Comparison of ENCODE assay signal across 28 mouse cellular contexts in genomic region chr7:95254913-95255312, GRCm38 (mm10).
A peak's percentile ranks its signal among the peaks of the same experiment; 100 is the strongest.
DNase-seq lines count a peak whose midpoint lies in the region; ATAC-seq and TF ChIP-seq lines count a peak whose summit lies in the region.
"Had no signal": no experiment of that assay in that cellular context is flagged by ENCODE, and none has a peak within 500 bp of the region (broad histone marks: within the 10 kb centered on the region; RNA-seq: fewer than 3 reads in every experiment).

No protein-coding gene starts in this region.

- no peak for DNase-seq in forebrain, embryonic 10.5 days (ENCODE audit: extremely low spot score, low spot score)
- DNase-seq in midbrain, embryonic 14.5 days, result peak; percentile 2
- peak; percentile 61 for DNase-seq in brain, embryonic 18.5 days (ENCODE audit: low read depth, low spot score)
- DNase-seq in layer of hippocampus, adult 18-20 months (ENCODE audit: low spot score in 2 of 2), result no peak
- DNase-seq: adrenal gland, postnatal 10 days; adrenal gland, postnatal 36 days; cerebellum, adult 11-12 months; cerebellum, adult 8-10 months; cerebellum, postnatal 10 days; cerebellum, postnatal 36 days; embryo, embryonic 11 days; gastrocnemius, postnatal 25 days; heart, adult 18-20 months; heart, postnatal 10 days; heart, postnatal 36 days had no signal

- H3K79me2 ChIP-seq in myocyte (ENCODE audit: control insufficient read depth, insufficient read depth), result no peaks in the 10 kb centered on the region

- H3K9ac ChIP-seq in forebrain, embryonic 13.5 days, result no peak overlapping the region
- H3K9ac ChIP-seq in midbrain, embryonic 14.5 days (replicated peaks; ENCODE audit: low read length), result no peak overlapping the region
- H3K9ac ChIP-seq in midbrain, embryonic 13.5 days (replicated peaks), result no peak overlapping the region
- H3K9ac ChIP-seq in neural tube, embryonic 15.5 days (replicated peaks), result no peak overlapping the region
- H3K9ac ChIP-seq: embryonic facial prominence, embryonic 13.5 days; heart, embryonic 12.5 days; heart, embryonic 15.5 days; hindbrain, embryonic 14.5 days had no signal

- no peak overlapping the region for H3K4me2 ChIP-seq in forebrain, embryonic 13.5 days
- H3K4me2 ChIP-seq in midbrain, embryonic 14.5 days (ENCODE audit: low read length), result no peak overlapping the region
- H3K4me2 ChIP-seq in midbrain, embryonic 13.5 days (replicated peaks), result no peak overlapping the region
- H3K4me2 ChIP-seq in myocyte (ENCODE audit: low read depth), result peak overlapping the region; percentile 24
- no peak overlapping the region for H3K4me2 ChIP-seq in neural tube, embryonic 15.5 days
- H3K4me2 ChIP-seq: embryonic facial prominence, embryonic 13.5 days; heart, embryonic 12.5 days; heart, embryonic 15.5 days; hindbrain, embryonic 14.5 days had no signal

- ATAC-seq in forebrain, embryonic 13.5 days, result peak; percentile 60
- ATAC-seq in midbrain, embryonic 14.5 days (ENCODE audit: low FRiP score, low TSS enrichment), result no peak
- ATAC-seq in midbrain, embryonic 13.5 days, result no peak
- no peak for ATAC-seq in neural tube, embryonic 15.5 days (ENCODE audit: low FRiP score)
- ATAC-seq: hindbrain, postnatal 0 days; inflammation-experienced regulatory T-cells, adult 6 months had no signal

- no peak overlapping the region for H3K4me3 ChIP-seq in forebrain, embryonic 13.5 days
- no peak overlapping the region for H3K4me3 ChIP-seq in forebrain, embryonic 10.5 days
- no peak overlapping the region for H3K4me3 ChIP-seq in midbrain, embryonic 14.5 days (replicated peaks; ENCODE audit: low read depth, low read length)
- no peak overlapping the region for H3K4me3 ChIP-seq in midbrain, embryonic 13.5 days (replicated peaks)
- no peak overlapping the region for H3K4me3 ChIP-seq in myocyte
- H3K4me3 ChIP-seq in neural tube, embryonic 15.5 days (replicated peaks), result no peak overlapping the region
- H3K4me3 ChIP-seq: embryonic facial prominence, embryonic 10.5 days; embryonic facial prominence, embryonic 13.5 days; erythroblast, embryonic 14.5 days; heart, embryonic 12.5 days; heart, embryonic 15.5 days had no signal

- no peaks in the 10 kb centered on the region for H3K4me1 ChIP-seq in forebrain, embryonic 13.5 days
- no peaks in the 10 kb centered on the region for H3K4me1 ChIP-seq in forebrain, embryonic 10.5 days
- H3K4me1 ChIP-seq in midbrain, embryonic 14.5 days (ENCODE audit: control insufficient read depth, insufficient read depth, low read length), result no peaks in the 10 kb centered on the region
- no peaks in the 10 kb centered on the region for H3K4me1 ChIP-seq in midbrain, embryonic 13.5 days (replicated peaks)
- no peaks in the 10 kb centered on the region for H3K4me1 ChIP-seq in neural tube, embryonic 15.5 days
- H3K4me1 ChIP-seq: embryonic facial prominence, embryonic 10.5 days; embryonic facial prominence, embryonic 13.5 days had no signal

- WGBS in forebrain, embryonic 13.5 days, result 42% methylated on average over 3 of the region's 3 CpGs
- 77% methylated on average over 3 of the region's 3 CpGs for WGBS in forebrain, embryonic 10.5 days
- 41% methylated on average over 3 of the region's 3 CpGs for WGBS in midbrain, embryonic 14.5 days
- 51% methylated on average over 3 of the region's 3 CpGs for WGBS in midbrain, embryonic 13.5 days
- WGBS in neural tube, embryonic 15.5 days, result 47% methylated on average over 3 of the region's 3 CpGs

- no peaks in the 10 kb centered on the region for H3K27me3 ChIP-seq in forebrain, embryonic 13.5 days
- no peaks in the 10 kb centered on the region for H3K27me3 ChIP-seq in forebrain, embryonic 10.5 days (ENCODE audit: poor library complexity, severe bottlenecking)
- H3K27me3 ChIP-seq in midbrain, embryonic 14.5 days (ENCODE audit: control insufficient read depth, insufficient read depth, low read length), result no peaks in the 10 kb centered on the region
- no peaks in the 10 kb centered on the region for H3K27me3 ChIP-seq in midbrain, embryonic 13.5 days
- H3K27me3 ChIP-seq in myocyte (ENCODE audit: control insufficient read depth, insufficient read depth, insufficient read length), result no peaks in the 10 kb centered on the region
- H3K27me3 ChIP-seq in neural tube, embryonic 15.5 days (replicated peaks), result no peaks in the 10 kb centered on the region
- H3K27me3 ChIP-seq: embryonic facial prominence, embryonic 13.5 days; heart, embryonic 12.5 days; heart, embryonic 15.5 days; Patski had no signal

- no peaks in the 10 kb centered on the region for H3K36me3 ChIP-seq in forebrain, embryonic 13.5 days (ENCODE audit: poor library complexity, severe bottlenecking)
- no peaks in the 10 kb centered on the region for H3K36me3 ChIP-seq in forebrain, embryonic 10.5 days (replicated peaks)
- no peaks in the 10 kb centered on the region for H3K36me3 ChIP-seq in midbrain, embryonic 14.5 days (ENCODE audit: control insufficient read depth, insufficient read depth, low read length)
- H3K36me3 ChIP-seq in midbrain, embryonic 13.5 days, result no peaks in the 10 kb centered on the region
- no peaks in the 10 kb centered on the region for H3K36me3 ChIP-seq in myocyte (ENCODE audit: control insufficient read depth, insufficient read depth)
- no peaks in the 10 kb centered on the region for H3K36me3 ChIP-seq in neural tube, embryonic 15.5 days
- H3K36me3 ChIP-seq: embryonic facial prominence, embryonic 10.5 days; embryonic facial prominence, embryonic 13.5 days; heart, embryonic 12.5 days; heart, embryonic 15.5 days had no signal

- no peaks in the 10 kb centered on the region for H3K9me3 ChIP-seq in forebrain, embryonic 13.5 days (replicated peaks)
- H3K9me3 ChIP-seq in forebrain, embryonic 10.5 days, result no peaks in the 10 kb centered on the region
- H3K9me3 ChIP-seq in midbrain, embryonic 14.5 days (ENCODE audit: control insufficient read depth, low read length), result no peaks in the 10 kb centered on the region
- no peaks in the 10 kb centered on the region for H3K9me3 ChIP-seq in midbrain, embryonic 13.5 days
- H3K9me3 ChIP-seq in neural tube, embryonic 15.5 days (replicated peaks), result no peaks in the 10 kb centered on the region
- H3K9me3 ChIP-seq: embryonic facial prominence, embryonic 10.5 days; embryonic facial prominence, embryonic 13.5 days; heart, embryonic 12.5 days; heart, embryonic 15.5 days had no signal

- TF ChIP-seq POLR2A in myocyte (IDR thresholded peaks at IDR 0.05; ENCODE audit: insufficient read length, low read depth), result no peak

- H3K27ac ChIP-seq in forebrain, embryonic 13.5 days, result no peak overlapping the region
- H3K27ac ChIP-seq in forebrain, embryonic 10.5 days, result no peak overlapping the region
- H3K27ac ChIP-seq in midbrain, embryonic 14.5 days (replicated peaks; ENCODE audit: low read depth, low read length), result no peak overlapping the region
- no peak overlapping the region for H3K27ac ChIP-seq in midbrain, embryonic 13.5 days
- H3K27ac ChIP-seq in neural tube, embryonic 15.5 days (replicated peaks), result no peak overlapping the region
- H3K27ac ChIP-seq: embryonic facial prominence, embryonic 10.5 days; embryonic facial prominence, embryonic 13.5 days; heart, embryonic 15.5 days; hindbrain, embryonic 14.5 days; hindbrain, postnatal 0 days had no signal

- H3ac ChIP-seq in myocyte (ENCODE audit: control insufficient read depth, insufficient read length), result no peak overlapping the region

TF ChIP-seq in myocyte, 11 proteins besides CTCF, POLR2A, EP300 and RAD21:
- TF ChIP-seq USF1 (IDR thresholded peaks at IDR 0.05; ENCODE audit: low read depth), result no peak
- TF ChIP-seq REST (IDR thresholded peaks at IDR 0.05; ENCODE audit: insufficient read depth, insufficient read length), result no peak
- TF ChIP-seq TCF12 (IDR thresholded peaks at IDR 0.05; ENCODE audit: insufficient read depth, poor library complexity, severe bottlenecking), result no peak
- no peak for TF ChIP-seq MYOG (IDR thresholded peaks at IDR 0.05; ENCODE audit: control insufficient read depth in 1 of 3, insufficient read depth in 1 of 3, insufficient read length in 2 of 3, low read depth in 2 of 3)
- TF ChIP-seq POLR2AphosphoS2 (IDR thresholded peaks at IDR 0.05; ENCODE audit: insufficient read length, low read depth), result no peak
- TF ChIP-seq MAX (IDR thresholded peaks at IDR 0.05; ENCODE audit: low read depth), result no peak
- no peak for TF ChIP-seq SRF (IDR thresholded peaks at IDR 0.05; ENCODE audit: control insufficient read depth, insufficient read length, low read depth)
- no peak for TF ChIP-seq TCF3 (IDR thresholded peaks at IDR 0.05; ENCODE audit: insufficient read length, low read depth)
- no peak for TF ChIP-seq E2F4 (IDR thresholded peaks at IDR 0.05; ENCODE audit: insufficient read depth)
- no peak for TF ChIP-seq MYOD1 (IDR thresholded peaks at IDR 0.05; ENCODE audit: control insufficient read depth in 1 of 3, insufficient read length in 2 of 3, low read depth in 2 of 3)
- TF ChIP-seq CEBPB (IDR thresholded peaks at IDR 0.05; ENCODE audit: insufficient read depth, poor library complexity, severe bottlenecking), result no peak

Comparison
In these comparisons a context has a peak if more than half of its experiments do, and no peak if none do; other contexts are left out.
1. DNase-seq: peak in midbrain, embryonic 14.5 days (single experiment) and brain, embryonic 18.5 days (single experiment); none in forebrain, embryonic 10.5 days (single experiment) and layer of hippocampus, adult 18-20 months (0 of 2).